Mouse (Mus musculus): ENCODE results near the gene Esyt2.

GRCm38 (mm10) chr12:116255636-116256035 lies 25.4 kb upstream of the Esyt2 start:
- TF ChIP-seq CTCF (IDR thresholded peaks at IDR 0.05; ENCODE audit: borderline replicate concordance, control insufficient read depth, extremely low read depth, insufficient read depth, low read length, poor library complexity): no peak
- no peak for TF ChIP-seq POLR2A (IDR thresholded peaks at IDR 0.05; ENCODE audit: control insufficient read depth, extremely low read depth, insufficient read depth, low read length, poor library complexity)
